Mouse (Mus musculus): ENCODE data around the gene Ctnnbip1.
A peak's percentile ranks its signal among the peaks of the same experiment; 100 is the strongest.

Gene Ctnnbip1

GRCm38 (mm10) chr4:149561986-149562904 lies 44.2 kb downstream of the Ctnnbip1 start:
- DNase-seq (ENCODE audit: low spot score) = no peak

DNA sequence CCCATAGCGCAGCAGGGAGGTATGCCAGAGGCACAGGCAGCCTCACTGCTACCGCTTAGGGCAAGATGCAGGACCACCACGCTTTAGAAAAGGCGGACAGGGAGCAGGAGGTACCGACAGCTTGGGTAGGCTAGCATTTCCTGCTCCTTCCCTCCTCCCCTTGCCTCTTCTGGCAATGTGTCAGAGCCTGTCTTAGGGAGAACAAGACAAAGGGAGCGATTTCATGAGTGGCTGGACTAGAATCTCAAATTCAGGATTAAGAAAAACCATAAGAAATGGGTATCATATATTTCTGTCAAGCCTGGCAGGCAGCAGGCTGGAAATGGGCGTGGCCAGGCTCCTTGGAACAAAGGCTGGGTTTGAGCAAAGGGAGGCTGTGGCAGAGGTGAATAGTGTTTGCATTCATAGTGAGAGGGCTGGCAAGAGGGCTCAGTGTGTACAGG lies 44.9 kb downstream of the Ctnnbip1 start:
- peak; percentile 61 for DNase-seq (ENCODE audit: low spot score)

DNA sequence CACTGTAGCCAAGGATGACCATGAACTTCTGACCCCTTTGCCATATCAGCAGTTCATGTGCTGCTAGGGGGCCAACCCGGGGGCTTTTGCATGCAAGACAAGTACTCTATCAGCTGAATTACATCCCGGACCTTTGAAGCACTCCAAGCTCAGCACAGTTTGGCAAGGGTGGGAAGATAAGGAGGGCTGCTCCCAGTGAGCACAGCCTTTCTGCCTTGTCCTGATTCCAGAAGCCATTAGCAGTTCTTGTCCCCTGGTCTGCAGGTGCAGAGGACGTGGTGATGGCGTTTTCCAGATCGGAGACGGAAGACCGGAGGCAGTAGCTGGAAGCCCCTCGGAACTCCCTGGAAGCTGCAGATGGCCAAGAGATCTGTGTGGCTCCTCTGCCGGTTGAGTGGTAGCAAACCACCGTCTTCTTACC lies 45.9 kb downstream of the Ctnnbip1 start:
- no peak for DNase-seq (ENCODE audit: low spot score)

GRCm38 (mm10) chr4:149564452-149565407 lies 46.7 kb downstream of the Ctnnbip1 start:
- peak; percentile 43 for DNase-seq (ENCODE audit: low spot score)

DNA sequence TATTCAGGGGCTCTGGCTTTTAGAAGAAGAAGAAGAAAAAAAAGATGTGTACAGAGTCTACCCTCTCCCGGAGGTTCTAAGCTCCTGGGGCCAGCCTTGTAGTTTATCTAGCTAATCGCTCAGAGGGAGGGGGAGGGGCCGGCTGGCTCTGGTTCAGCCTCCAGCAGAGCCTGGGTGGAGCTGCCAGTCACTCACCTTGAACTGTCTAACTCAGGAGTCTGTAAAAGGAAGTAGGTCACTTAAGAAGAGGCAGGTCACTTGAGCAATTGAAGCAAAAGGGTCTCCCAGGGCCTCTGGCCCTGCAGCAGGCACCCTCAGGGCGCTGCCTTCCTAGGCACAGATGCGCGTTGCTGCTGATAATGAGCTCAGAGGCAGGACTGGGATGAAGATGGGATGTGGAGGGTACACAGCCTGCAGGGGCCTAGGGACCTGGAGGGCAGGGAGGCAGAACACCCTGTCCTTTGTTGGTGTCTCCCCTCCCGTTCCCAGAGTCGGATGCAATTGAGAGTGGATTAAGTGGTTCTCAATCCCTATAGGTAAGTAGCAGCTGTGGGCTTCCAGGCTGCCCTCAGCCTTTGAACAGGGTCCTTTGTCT lies 49.5 kb downstream of the Ctnnbip1 start:
- DNase-seq (ENCODE audit: low spot score) = no peak

GRCm38 (mm10) chr4:149568622-149569021 lies 50.6 kb downstream of the Ctnnbip1 start:
- no peak for DNase-seq (ENCODE audit: low spot score)

DNA sequence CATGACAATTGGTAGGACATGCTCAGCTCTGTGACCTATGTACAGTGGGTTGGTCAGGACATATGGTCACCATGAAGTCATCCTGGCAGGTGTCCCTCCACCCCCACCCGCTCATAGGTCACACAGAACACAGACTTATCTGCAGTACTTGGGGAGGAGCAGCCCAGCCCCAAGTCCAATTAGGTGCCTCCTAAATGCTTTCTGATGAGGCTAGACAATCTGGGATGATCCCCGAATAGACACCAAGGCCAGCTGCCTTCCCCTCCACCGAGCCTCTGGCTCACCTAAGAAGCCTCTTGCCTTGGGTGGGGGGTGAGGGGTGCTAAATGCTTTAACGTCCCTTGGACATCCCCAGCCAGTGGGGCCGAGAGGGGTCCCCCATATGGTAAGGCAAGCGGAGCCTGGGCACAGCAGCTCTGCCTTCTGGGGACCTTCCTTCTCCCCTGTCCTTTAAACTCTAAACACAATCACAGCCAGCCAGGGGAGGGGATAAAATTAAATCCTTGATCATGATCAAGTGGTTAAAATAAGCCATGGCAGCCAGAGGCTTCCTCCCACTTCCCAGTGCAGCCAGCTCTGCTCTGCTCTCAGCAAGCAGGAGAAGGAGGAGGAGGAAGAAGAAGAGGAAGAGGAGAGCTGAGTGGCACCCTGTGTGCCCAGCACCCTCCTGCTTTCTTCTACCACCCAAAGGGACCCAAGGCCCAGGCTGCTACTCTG lies 51.9 kb downstream of the Ctnnbip1 start:
- DNase-seq (ENCODE audit: low spot score) = no peak

DNA sequence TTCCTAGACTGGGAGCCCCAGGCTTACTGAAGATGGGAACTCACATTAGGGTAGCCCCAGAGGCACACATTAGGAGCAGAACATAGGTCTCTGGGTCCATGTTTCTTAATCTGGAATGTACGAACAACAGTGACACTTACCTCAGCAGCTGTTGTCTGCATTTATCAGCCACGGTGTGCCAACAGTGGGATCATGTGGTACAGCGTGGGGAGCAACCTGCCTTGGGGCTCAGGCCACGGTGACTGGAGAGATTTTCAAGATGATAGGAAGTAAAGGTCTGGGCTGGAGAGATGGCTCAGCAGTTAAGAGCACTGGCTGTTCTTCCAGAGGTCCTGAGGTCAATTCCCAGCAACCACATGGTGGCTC lies 52.4 kb downstream of the Ctnnbip1 start:
- DNase-seq (ENCODE audit: low spot score) = no peak

DNA sequence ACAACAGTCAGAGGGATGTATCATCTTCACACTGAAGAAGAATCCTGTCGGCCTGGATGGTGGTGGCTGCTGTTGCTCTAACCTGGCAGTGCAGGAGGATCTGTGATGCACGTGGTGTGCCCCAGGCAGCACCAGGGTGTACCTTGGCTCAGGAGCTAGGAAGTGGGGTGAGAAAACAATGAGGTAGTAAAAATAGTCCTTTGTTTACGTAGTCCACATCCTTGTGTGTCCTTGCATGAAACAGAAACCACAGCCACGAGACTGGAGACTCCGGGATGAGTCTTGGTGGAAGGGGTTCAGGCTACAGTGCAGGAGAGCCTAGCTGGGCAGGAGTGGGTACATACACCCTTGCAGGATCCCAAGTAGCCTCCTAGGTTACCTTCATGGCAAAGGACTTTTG lies 53.2 kb downstream of the Ctnnbip1 start:
- DNase-seq (ENCODE audit: low spot score) = no peak

DNA sequence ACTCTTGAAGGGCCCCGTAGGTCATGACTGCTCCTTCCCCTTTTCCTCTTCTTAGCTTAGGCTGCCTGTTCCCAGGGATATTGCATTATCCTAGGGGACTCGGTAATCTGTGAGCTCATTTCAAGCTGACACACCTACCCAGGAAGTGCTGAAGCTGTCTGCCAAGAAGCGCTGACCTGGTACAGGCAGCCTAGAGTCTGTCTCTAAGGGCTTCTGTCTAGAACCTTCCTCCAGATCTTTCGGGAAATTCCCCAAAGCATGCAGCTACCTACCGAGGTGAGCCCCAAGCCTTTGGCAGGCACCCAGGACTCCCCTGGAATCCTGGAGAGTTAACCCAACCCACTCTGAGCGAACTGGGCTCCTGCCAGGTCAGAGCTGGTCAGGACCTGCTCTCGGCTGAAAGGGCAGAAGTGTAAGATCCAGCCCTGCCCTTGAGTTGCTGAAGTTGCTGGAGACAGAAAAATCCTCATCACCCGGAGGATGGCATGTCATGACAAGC lies 53.7 kb downstream of the Ctnnbip1 start:
- no peak for DNase-seq (ENCODE audit: low spot score)

GRCm38 (mm10) chr4:149572446-149572845 lies 54.4 kb downstream of the Ctnnbip1 start:
- no peak for DNase-seq (ENCODE audit: low spot score)

- DNase-seq (ENCODE audit: low spot score) = no peak
Observed at GRCm38 (mm10) chr4:149572851-149573250, 54.8 kb downstream of the Ctnnbip1 start.

DNA sequence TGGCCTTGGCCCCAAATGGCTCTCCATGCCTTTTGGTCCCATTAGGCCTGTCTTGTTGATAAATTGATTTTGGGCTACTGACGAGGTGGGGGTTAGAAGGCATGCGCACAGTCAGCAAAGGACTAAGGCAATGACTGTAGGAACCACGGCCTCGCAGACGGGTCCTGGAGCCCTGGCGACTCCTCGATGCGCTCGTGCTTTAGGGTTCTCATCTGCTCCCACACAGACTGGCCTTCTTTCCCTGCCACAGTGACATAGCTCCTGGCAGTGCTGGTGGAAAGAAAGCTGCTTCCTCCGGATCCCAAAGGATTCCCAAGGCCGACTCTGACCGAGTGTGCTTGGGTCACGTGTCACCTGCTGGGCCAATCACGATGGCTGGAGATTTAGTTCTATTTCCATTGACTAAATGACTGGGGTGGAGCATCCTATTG lies 56.4 kb downstream of the Ctnnbip1 start:
- no peak for DNase-seq (ENCODE audit: low spot score)

DNA sequence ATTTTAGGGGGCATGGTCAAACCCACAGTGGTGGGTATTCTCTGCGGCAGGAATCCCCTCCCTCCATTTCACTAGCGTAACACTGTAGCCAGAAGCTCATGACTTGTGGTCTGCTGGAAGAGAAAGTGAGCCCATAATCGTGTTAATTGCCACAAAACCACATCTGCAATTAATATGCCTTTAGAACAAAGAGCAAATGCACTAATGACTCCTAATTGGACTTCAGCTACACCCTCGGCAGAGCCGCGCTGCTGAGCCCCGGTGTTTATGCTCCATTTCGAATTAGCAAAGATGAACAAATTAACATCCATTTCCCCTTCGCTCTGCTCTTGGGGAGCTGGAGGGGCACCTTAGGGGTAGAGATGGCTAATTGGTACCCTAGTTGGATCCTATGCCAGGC lies 58.0 kb downstream of the Ctnnbip1 start:
- DNase-seq (ENCODE audit: low spot score) = no peak

GRCm38 (mm10) chr4:149576993-149577548 lies 59.0 kb downstream of the Ctnnbip1 start:
- DNase-seq (ENCODE audit: low spot score) = no peak

- DNase-seq (ENCODE audit: low spot score) = no peak
Observed at GRCm38 (mm10) chr4:149578085-149578681, 60.1 kb downstream of the Ctnnbip1 start.

GRCm38 (mm10) chr4:149578831-149579230 lies 60.8 kb downstream of the Ctnnbip1 start:
- DNase-seq (ENCODE audit: low spot score) = no peak

DNA sequence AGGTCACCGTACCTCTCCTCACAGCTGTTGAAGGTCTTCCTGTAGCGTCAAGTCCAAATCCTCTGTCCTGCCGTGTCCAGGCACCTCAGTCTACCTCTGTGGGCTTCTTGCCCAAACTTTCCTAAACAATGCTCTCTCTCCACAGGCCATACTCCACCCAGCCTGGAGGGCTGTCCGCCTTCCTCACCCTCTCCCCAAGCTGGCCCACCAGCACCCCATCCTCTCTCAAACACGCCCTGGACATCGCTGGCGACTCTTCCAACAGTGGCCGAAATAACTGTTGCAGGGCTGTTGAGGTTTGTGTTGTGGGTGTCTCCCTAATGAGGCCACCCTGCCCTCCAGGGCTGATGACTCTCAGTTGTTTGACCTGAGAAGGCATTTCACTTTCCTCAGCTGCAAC lies 67.2 kb downstream of the Ctnnbip1 start:
- no peak for DNase-seq (ENCODE audit: low spot score)

GRCm38 (mm10) chr4:149586044-149586782 lies 68.2 kb downstream of the Ctnnbip1 start, which contains the start of gene Clstn1:
Gene Clstn1 (plus strand): TSS chr4:149586468.
- DNase-seq (ENCODE audit: low spot score) = peak; percentile 83

Data from embryo, embryonic 10 days (tissue).